Mouse (Mus musculus) liver, postnatal 0 days (tissue): Measurements from ENCODE around the gene Kcnj2.

Source experiments
- CTCF ChIP-seq: sonication (generic); IDR thresholded peaks from 2 replicates; pipeline ENCODE4 v1.5.1; 2016; ENCODE audit warnings: antibody characterized with exemption, low read depth
- EP300 ChIP-seq: IDR thresholded peaks from 2 replicates; pipeline ENCODE4 v1.6.1; 2016; ENCODE audit warnings: antibody characterized with exemption, low read depth, mild to moderate bottlenecking

- TF ChIP-seq CTCF (no peak), EP300 (no peak)
Measured at GRCm38 (mm10) chr11:111059440-111059839, 6.5 kb upstream of the Kcnj2 start.
